Mouse (Mus musculus) lung, adult 2 months (tissue): ENCODE measurements around the gene Ifnl3.

Experiments used
- CTCF ChIP-seq: fragments of 200-500 bp; IDR thresholded peaks from 2 replicates; pipeline ENCODE4 v1.5.1; 2011; ENCODE audit warnings: mild to moderate bottlenecking, low read length, control low read depth; ENCODE audit not compliant: insufficient read depth
- POLR2A ChIP-seq: fragments of 200-500 bp; IDR thresholded peaks from 2 replicates; pipeline ENCODE4 v1.6.1; 2011; ENCODE audit warnings: low read depth, mild to moderate bottlenecking, control low read depth, low read length, borderline replicate concordance; ENCODE audit errors: extremely low read depth

DNA sequence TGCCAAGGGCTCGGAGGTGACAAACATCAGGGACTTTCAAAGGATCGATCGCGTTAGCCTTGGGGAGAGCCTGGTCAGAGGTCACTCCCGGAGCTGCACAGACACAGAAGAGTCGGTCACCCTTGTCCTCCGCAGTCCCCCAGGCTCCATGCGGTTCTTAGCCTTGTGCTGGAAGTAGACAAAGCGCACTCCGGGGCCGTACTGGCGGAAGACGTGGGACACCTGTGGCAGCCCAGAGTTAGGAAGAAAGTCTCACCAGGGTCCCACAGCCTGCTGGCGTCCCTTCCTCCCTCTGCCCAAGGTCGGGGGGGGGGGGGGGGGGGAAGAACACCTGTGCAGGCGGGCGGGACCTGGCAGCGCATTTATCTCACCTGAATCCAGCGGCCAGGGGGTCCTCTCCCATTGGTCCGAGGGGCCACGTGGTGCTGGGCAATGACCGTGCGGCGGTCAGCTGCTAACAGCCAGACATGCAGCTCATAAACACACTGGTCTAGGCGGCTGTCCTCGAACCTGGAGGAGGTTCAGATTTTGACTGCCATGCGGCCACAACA lies 21.5 kb downstream of the Ifnl3 start:
- TF ChIP-seq POLR2A, result no peak
- no peak for TF ChIP-seq CTCF
